Mouse (Mus musculus) gastrocnemius, adult 2 months (tissue): ENCODE data around the gene Btn2a2. TPM values are rescaled to one million over a fixed set of nuclear protein-coding genes. Genes with fewer than 3 reads are reported as not detected.
A peak's percentile ranks its signal among the peaks of the same experiment; 100 is the strongest.

Experiments
- DNase-seq: peaks from one replicate; pipeline ENCODE4 v3.0.0; 2022
- H3K27ac ChIP-seq: fragments of 200-600 bp; 2 replicates; pipeline ENCODE4 v1.8.1; 2022; ENCODE audit warnings: mild to moderate bottlenecking
- H3K4me3 ChIP-seq: fragments of 200-600 bp; 2 replicates; pipeline ENCODE4 v1.8.1; 2022; ENCODE audit warnings: mild to moderate bottlenecking, moderate library complexity
- CTCF ChIP-seq: fragments of 200-600 bp; IDR thresholded peaks from 2 replicates; pipeline ENCODE4 v1.8.1; 2022; ENCODE audit warnings: antibody characterized with exemption, mild to moderate bottlenecking, moderate library complexity
- intact Hi-C: fragments of 180-260 bp; cut with DNase I; formaldehyde crosslinking; loops from one replicate; pipeline ENCODE4 v1.15.1; 2025
- total RNA-seq, 2 experiments: library from RNA; stranded (reverse); gene quantifications; 2 replicates each; pipeline ENCODE4 v1.2.3; 2021

Gene Btn2a2
- total RNA-seq, 2 experiments from 2014 or later: not detected

- intact Hi-C loops: loop anchor here (5.0 kb wide), 2 partner anchors 51 to 1819 kb away; partner anchors contain the start of gene Hist1h4d
- DNase-seq: peak; percentile 92
- H3K27ac ChIP-seq: peak within 1 kb of the TSS; percentile 95
- no peak for TF ChIP-seq CTCF
- H3K4me3 ChIP-seq: peak within 1 kb of the TSS; percentile 91
Measured at GRCm38 (mm10) chr13:23530901-23531875, 42.5 kb upstream of the Btn2a2 start, which contains the start of gene Hist1h4h. Gene Hist1h4h, plus strand, starts transcription at chr13:23531050.

DNA sequence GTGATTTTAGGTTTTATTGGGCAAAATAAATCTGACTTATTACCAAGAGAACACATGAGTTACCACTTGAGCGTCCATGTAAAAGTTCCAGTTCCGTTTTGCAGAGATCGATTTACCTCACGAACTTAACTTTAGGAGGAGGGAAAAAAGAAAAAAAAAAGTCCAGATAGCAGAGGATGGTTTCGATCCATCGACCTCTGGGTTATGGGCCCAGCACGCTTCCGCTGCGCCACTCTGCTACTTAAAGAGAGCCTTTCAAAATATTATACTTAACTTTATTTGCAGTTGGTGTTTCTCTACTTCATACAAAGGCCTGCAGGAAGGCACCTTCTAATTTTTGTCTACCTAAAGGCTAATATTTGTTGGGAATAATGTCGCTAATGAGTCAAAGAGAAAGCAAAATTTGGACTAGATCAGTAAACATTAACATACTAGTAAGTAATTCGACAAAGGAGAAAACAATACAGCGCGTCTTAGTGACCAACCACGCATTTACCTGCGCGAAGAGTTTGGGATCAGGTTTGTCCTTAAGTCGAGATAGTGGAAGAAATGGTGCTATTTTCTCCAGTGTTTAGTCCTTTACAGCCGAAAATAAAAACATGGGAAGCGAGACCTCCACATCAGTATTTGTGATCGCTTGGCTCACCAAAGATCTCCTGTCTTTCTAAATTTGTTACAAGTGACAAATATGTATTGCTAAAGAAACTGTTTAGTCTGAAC is 41.7 kb upstream of the Btn2a2 start:
- Histone ChIP-seq H3K4me3 (peak overlapping the region; percentile 91), H3K27ac (peak overlapping the region; percentile 95)
- DNase-seq: peak; percentile 59
- intact Hi-C loops: loop anchor here (5.0 kb wide), 2 partner anchors 52 to 1818 kb away; partner anchors contain the start of gene Hist1h4d
- TF ChIP-seq CTCF: no peak

DNA sequence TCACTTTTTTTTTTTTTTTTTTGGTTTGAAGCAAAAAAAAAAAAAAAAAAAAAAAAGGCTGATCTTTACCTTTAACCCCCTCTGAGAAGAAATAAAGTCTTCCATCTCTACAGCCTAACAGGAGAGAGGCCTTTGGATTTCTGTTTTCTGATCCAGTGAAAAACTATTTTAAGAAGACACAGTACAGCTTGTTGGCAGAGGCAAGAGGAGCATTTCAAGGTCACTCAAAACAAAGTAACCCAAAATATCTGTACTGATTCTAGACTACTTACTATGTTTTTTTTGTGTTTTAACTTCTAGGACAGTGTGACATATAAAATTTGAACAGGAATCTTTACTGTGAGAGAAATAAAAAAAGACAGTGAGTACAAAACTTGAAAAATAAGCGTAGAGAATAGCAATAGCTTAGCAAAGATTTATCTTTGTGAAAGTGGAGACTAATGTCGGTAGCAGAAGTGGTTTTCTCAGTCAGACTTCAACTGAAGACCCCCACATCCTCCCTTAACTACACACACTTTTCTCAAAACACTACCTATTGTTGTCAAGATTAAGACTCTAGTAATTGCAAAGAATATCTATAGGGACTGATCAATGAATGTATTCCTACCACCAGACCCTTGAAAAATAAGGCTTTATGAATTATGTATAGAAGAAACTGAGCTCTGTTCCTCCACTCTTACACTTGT is 41.0 kb upstream of the Btn2a2 start:
- intact Hi-C loops: loop anchor here (5.0 kb wide), 2 partner anchors 53 to 1817 kb away; partner anchors contain the start of gene Hist1h4d
- DNase-seq: no peak
- Histone ChIP-seq H3K4me3 (peak overlapping the region; percentile 91), H3K27ac (peak overlapping the region; percentile 95)
- TF ChIP-seq CTCF: no peak

GRCm38 (mm10) chr13:23529005-23529404 is 40.3 kb upstream of the Btn2a2 start:
- H3K27ac ChIP-seq: no peak overlapping the region
- no peak for TF ChIP-seq CTCF
- intact Hi-C loops: no loop called here
- no peak for DNase-seq
- no peak overlapping the region for H3K4me3 ChIP-seq

- peak; percentile 85 for DNase-seq
- H3K27ac ChIP-seq: peak overlapping the region; percentile 20; the same call in 1 of the 2 replicates
- H3K4me3 ChIP-seq: peak overlapping the region; percentile 73
- intact Hi-C loops: no loop called here
- no peak for TF ChIP-seq CTCF
Measured at GRCm38 (mm10) chr13:23526312-23526711, 37.7 kb upstream of the Btn2a2 start.

DNA sequence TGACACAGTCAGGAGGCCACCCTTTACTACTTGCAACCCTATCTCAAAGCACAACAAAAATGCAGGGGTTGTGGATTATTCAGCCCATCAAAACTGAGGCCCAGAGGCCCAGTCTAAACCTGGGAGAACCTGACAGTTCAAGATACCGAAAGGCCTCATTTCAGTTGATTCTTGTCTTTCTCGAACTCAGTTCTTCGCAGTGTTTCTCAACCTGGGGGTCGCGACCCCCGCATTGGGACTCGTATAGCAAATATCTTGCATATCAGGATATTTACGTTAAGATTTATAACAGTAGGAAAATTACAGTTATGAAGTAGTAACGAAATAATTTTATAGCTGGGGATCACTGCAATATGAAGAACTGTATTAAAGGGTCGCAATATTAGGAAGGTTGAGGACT is 37.2 kb upstream of the Btn2a2 start:
- no peak for TF ChIP-seq CTCF
- DNase-seq: no peak
- Histone ChIP-seq H3K27ac (no peak overlapping the region), H3K4me3 (peak overlapping the region; percentile 73)
- intact Hi-C loops: no loop called here

DNA sequence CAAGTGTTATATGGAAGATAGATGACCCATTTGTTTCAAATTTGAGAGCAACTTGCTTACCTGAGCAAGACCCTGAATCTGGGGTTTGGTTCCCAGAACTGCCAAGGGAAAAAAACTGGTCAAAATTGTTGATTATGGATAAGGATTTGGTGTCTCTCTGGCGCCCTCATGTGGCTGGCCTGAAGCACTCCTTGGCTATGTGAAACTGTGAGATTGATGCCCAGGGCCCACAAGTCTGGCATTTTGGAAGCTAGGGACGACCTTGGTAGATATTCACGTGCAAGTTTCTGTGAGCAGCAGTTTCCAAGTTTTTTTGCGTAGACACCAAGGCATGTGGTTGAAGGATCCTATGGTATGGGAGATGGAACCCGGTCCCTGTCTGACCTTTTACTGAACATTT is 36.0 kb upstream of the Btn2a2 start:
- Histone ChIP-seq H3K27ac (no peak overlapping the region), H3K4me3 (no peak overlapping the region)
- intact Hi-C loops: loop anchor here (5.0 kb wide), 1 partner anchor 73 kb away; no protein-coding TSS in a partner anchor
- peak; percentile 97 for TF ChIP-seq CTCF
- peak; percentile 76 for DNase-seq

GRCm38 (mm10) chr13:23523976-23524375 is 35.3 kb upstream of the Btn2a2 start:
- TF ChIP-seq CTCF: no peak
- Histone ChIP-seq H3K4me3 (no peak overlapping the region), H3K27ac (no peak overlapping the region)
- intact Hi-C loops: loop anchor here (5.0 kb wide), 1 partner anchor 73 kb away; no protein-coding TSS in a partner anchor
- no peak for DNase-seq

DNA sequence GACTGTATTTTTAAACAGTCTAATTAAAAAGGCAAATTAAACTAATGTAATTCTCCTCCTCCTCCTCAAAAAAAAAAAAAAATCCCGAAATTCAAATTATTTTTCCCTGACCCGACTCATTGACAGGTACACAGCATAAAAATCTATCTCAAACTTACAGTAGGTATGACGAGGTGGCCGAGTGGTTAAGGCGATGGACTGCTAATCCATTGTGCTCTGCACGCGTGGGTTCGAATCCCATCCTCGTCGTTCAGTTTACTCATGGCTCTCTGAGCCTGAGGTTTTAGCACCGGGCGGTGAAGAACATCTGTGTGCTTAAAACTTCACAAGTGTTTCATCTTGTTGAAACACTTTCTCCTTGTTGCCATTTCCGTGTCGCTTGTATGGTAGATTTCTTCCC is 33.0 kb upstream of the Btn2a2 start:
- TF ChIP-seq CTCF: no peak
- H3K4me3 ChIP-seq: peak overlapping the region; percentile 47
- DNase-seq: peak; percentile 76
- intact Hi-C loops: loop anchor here (5.0 kb wide), 1 partner anchor 76 kb away; no protein-coding TSS in a partner anchor
- H3K27ac ChIP-seq: no peak overlapping the region

GRCm38 (mm10) chr13:23519416-23519815 is 30.8 kb upstream of the Btn2a2 start:
- peak overlapping the region; percentile 50 for H3K27ac ChIP-seq
- intact Hi-C loops: loop anchor here (2.0 to 10.0 kb wide), 3 partner anchors 83 to 1575 kb away; partner anchors contain the start of gene Zfp184
- peak; percentile 71 for DNase-seq
- peak overlapping the region; percentile 78 for H3K4me3 ChIP-seq
- no peak for TF ChIP-seq CTCF

DNA sequence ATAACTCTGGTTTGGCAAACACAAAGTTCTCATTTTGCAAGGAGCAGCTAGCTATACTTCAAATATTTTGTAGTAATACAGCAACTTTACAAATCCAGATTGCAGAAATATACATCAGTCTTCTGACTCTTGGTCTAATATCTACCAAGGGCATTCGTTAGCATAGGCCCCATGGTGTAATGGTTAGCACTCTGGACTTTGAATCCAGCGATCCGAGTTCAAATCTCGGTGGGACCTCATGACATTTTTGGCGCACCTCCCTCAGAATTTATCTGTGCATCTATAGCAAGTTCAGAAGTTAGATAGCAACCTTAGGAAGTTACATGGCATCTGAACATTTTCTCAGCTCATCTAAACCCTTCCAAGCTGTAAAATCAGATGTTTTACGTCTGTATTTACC is 30.2 kb upstream of the Btn2a2 start:
- H3K4me3 ChIP-seq: peak overlapping the region; percentile 78
- peak overlapping the region; percentile 70 for H3K27ac ChIP-seq
- intact Hi-C loops: loop anchor here (2.0 to 10.0 kb wide), 3 partner anchors 82 to 1574 kb away; partner anchors contain the start of gene Zfp184
- no peak for TF ChIP-seq CTCF
- DNase-seq: peak; percentile 64

DNA sequence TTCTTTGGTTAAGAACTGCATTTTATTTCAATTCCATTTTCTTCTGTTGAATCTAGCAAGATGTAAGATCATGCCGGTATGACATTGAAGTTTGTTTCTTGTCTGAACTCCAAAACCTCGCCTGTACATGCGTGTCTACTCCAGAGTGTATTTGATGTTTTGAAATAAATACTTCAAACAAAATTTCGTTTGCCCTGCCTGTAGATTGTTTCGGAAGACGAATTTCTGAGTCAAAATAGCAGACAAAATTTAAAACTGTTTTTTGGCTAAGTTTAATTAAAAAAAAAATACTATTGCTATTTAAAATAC is 29.6 kb upstream of the Btn2a2 start:
- intact Hi-C loops: loop anchor here (2.0 to 10.0 kb wide), 3 partner anchors 81 to 1573 kb away; partner anchors contain the start of gene Zfp184
- DNase-seq: no peak
- Histone ChIP-seq H3K4me3 (peak overlapping the region; percentile 78), H3K27ac (peak overlapping the region; percentile 70)
- no peak for TF ChIP-seq CTCF
